Mouse (Mus musculus) heart, embryonic 12.5 days (tissue): ENCODE measurements at regions not wholly inside any gene's neighbourhood (a gene's known extent, or its start where the extent isn't known, plus 50 kb on each side); places are given as distances from the start of the nearest gene placed in this dataset.

Experiments used
- ATAC-seq: fragments of 200-750 bp; cut with Nextera tagmentation; 2 replicates; pipeline ENCODE4 v1.8.0; 2017; ENCODE audit warnings: moderate TSS enrichment, moderate library complexity; ENCODE audit not compliant: insufficient number of reproducible peaks, low FRiP score
- H3K27ac ChIP-seq: fragments of 300-500 bp; sonication (generic); 2 replicates; pipeline ENCODE4 v1.5.1; 2016; ENCODE audit warnings: mild to moderate bottlenecking, moderate library complexity; ENCODE audit not compliant: poor library complexity, severe bottlenecking
- H3K27me3 ChIP-seq: fragments of 300-500 bp; sonication (generic); replicated peaks from 2 replicates; pipeline ENCODE4 v1.6.1; 2016; ENCODE audit warnings: mild to moderate bottlenecking, moderate library complexity
- H3K36me3 ChIP-seq: fragments of 300-500 bp; sonication (generic); 2 replicates; pipeline ENCODE4 v1.6.1; 2016; ENCODE audit warnings: mild to moderate bottlenecking, moderate library complexity
- H3K4me1 ChIP-seq: fragments of 300-500 bp; sonication (generic); replicated peaks from 2 replicates; pipeline ENCODE4 v1.6.1; 2016; ENCODE audit warnings: mild to moderate bottlenecking
- H3K4me2 ChIP-seq: fragments of 300-500 bp; sonication (generic); 2 replicates; pipeline ENCODE4 v1.6.1; 2016; ENCODE audit warnings: mild to moderate bottlenecking, moderate library complexity
- H3K4me3 ChIP-seq: fragments of 300-500 bp; sonication (generic); 2 replicates; pipeline ENCODE4 v1.5.1; 2016; ENCODE audit warnings: mild to moderate bottlenecking
- H3K9ac ChIP-seq: fragments of 300-500 bp; sonication (generic); 2 replicates; pipeline ENCODE4 v1.6.1; 2016; ENCODE audit warnings: mild to moderate bottlenecking, moderate library complexity
- H3K9me3 ChIP-seq: fragments of 300-500 bp; sonication (generic); replicated peaks from 2 replicates; pipeline ENCODE4 v1.6.1; 2016; ENCODE audit warnings: mild to moderate bottlenecking, moderate library complexity
- WGBS: fragments of 180-500 bp; shearing (Covaris S2); methylation state at CpG from one replicate; pipeline ENCODE4 v1.1.7; 2016; 5-methylcytosine and 5-hydroxymethylcytosine counted together

- Histone ChIP-seq H3K4me2 (no peak overlapping the region), H3K27me3 (no peaks in the 10 kb centered on the region), H3K4me3 (no peak overlapping the region), H3K9ac (no peak overlapping the region), H3K4me1 (no peaks in the 10 kb centered on the region), H3K36me3 (no peaks in the 10 kb centered on the region), H3K27ac (no peak overlapping the region), H3K9me3 (no peaks in the 10 kb centered on the region)
- no peak for ATAC-seq
- 78% methylated on average over 2 of the region's 2 CpGs for WGBS
These were observed 165.2 kb downstream of the Pah start for GRCm38 (mm10) chr10:87686785-87687184.

- H3K4me3 ChIP-seq, result no peak overlapping the region
- no peak overlapping the region for H3K27ac ChIP-seq
- no peak for ATAC-seq
- no peak overlapping the region for H3K4me2 ChIP-seq
- 72% methylated on average over 2 of the region's 2 CpGs for WGBS
- no peak overlapping the region for H3K9ac ChIP-seq
- no peaks in the 10 kb centered on the region for H3K36me3 ChIP-seq
- no peaks in the 10 kb centered on the region for H3K9me3 ChIP-seq
- no peaks in the 10 kb centered on the region for H3K27me3 ChIP-seq
- no peaks in the 10 kb centered on the region for H3K4me1 ChIP-seq
These were observed 166.2 kb downstream of the Pah start for GRCm38 (mm10) chr10:87687844-87688243.

GRCm38 (mm10) chr10:87690831-87691230, 167.2 kb upstream of the Igf1 start:
- Histone ChIP-seq H3K9me3 (no peaks in the 10 kb centered on the region), H3K9ac (no peak overlapping the region), H3K4me3 (no peak overlapping the region), H3K27ac (no peak overlapping the region), H3K4me1 (no peaks in the 10 kb centered on the region), H3K4me2 (no peak overlapping the region), H3K27me3 (no peaks in the 10 kb centered on the region), H3K36me3 (no peaks in the 10 kb centered on the region)
- no peak for ATAC-seq

- H3K9ac ChIP-seq, result no peak overlapping the region
- no peak for ATAC-seq
- WGBS, result 51% methylated on average over 4 of the region's 4 CpGs
- no peaks in the 10 kb centered on the region for H3K9me3 ChIP-seq
- no peaks in the 10 kb centered on the region for H3K36me3 ChIP-seq
- no peak overlapping the region for H3K4me3 ChIP-seq
- no peaks in the 10 kb centered on the region for H3K4me1 ChIP-seq
- H3K27me3 ChIP-seq, result no peaks in the 10 kb centered on the region
- H3K4me2 ChIP-seq, result no peak overlapping the region
- H3K27ac ChIP-seq, result no peak overlapping the region
These were observed 161.6 kb upstream of the Igf1 start for GRCm38 (mm10) chr10:87696485-87696884.

GRCm38 (mm10) chr10:87711209-87711608, 146.9 kb upstream of the Igf1 start:
- Histone ChIP-seq H3K4me2 (0 out of 2 replicates have a peak overlapping the region, but pooled peaks have one; percentile 13), H3K4me1 (peaks cover 20% of the 10 kb centered on the region), H3K4me3 (no peak overlapping the region), H3K9ac (no peak overlapping the region), H3K9me3 (no peaks in the 10 kb centered on the region), H3K36me3 (no peaks in the 10 kb centered on the region), H3K27me3 (no peaks in the 10 kb centered on the region), H3K27ac (peak overlapping the region; percentile 56)
- WGBS, result 67% methylated on average over 4 of the region's 4 CpGs
- ATAC-seq, result no peak

- Histone ChIP-seq H3K9me3 (no peaks in the 10 kb centered on the region), H3K36me3 (no peaks in the 10 kb centered on the region), H3K4me2 (0 out of 2 replicates have a peak overlapping the region, but pooled peaks have one; percentile 13), H3K9ac (no peak overlapping the region), H3K4me1 (peaks cover 20% of the 10 kb centered on the region), H3K27ac (peak overlapping the region; percentile 56), H3K27me3 (no peaks in the 10 kb centered on the region), H3K4me3 (no peak overlapping the region)
- WGBS, result 13% methylated on average over 3 of the region's 3 CpGs
- peak; percentile 86 for ATAC-seq
These were observed 146.3 kb upstream of the Igf1 start for GRCm38 (mm10) chr10:87711798-87712197.

- ATAC-seq, result no peak
- Histone ChIP-seq H3K27me3 (no peaks in the 10 kb centered on the region), H3K9me3 (no peaks in the 10 kb centered on the region), H3K4me1 (peaks cover 11% of the 10 kb centered on the region), H3K4me3 (no peak overlapping the region), H3K27ac (no peak overlapping the region), H3K9ac (no peak overlapping the region), H3K4me2 (no peak overlapping the region), H3K36me3 (no peaks in the 10 kb centered on the region)
- WGBS, result 69% methylated on average over 6 of the region's 6 CpGs
These were observed 142.0 kb upstream of the Igf1 start for GRCm38 (mm10) chr10:87715874-87716600.

GRCm38 (mm10) chr10:87717156-87717555, 140.9 kb upstream of the Igf1 start:
- Histone ChIP-seq H3K9ac (no peak overlapping the region), H3K27me3 (no peaks in the 10 kb centered on the region), H3K4me1 (no peaks in the 10 kb centered on the region), H3K27ac (no peak overlapping the region), H3K4me3 (no peak overlapping the region), H3K4me2 (no peak overlapping the region), H3K36me3 (no peaks in the 10 kb centered on the region), H3K9me3 (no peaks in the 10 kb centered on the region)
- ATAC-seq, result no peak

- WGBS, result 86% methylated on average over 7 of the region's 7 CpGs
- ATAC-seq, result no peak
- Histone ChIP-seq H3K9ac (no peak overlapping the region), H3K4me2 (no peak overlapping the region), H3K27ac (no peak overlapping the region), H3K4me1 (no peaks in the 10 kb centered on the region), H3K27me3 (no peaks in the 10 kb centered on the region), H3K4me3 (no peak overlapping the region), H3K9me3 (no peaks in the 10 kb centered on the region), H3K36me3 (no peaks in the 10 kb centered on the region)
These were observed 139.6 kb upstream of the Igf1 start for GRCm38 (mm10) chr10:87718491-87718890.

GRCm38 (mm10) chr10:87719978-87720377, 138.1 kb upstream of the Igf1 start:
- Histone ChIP-seq H3K9ac (no peak overlapping the region), H3K36me3 (no peaks in the 10 kb centered on the region), H3K4me3 (no peak overlapping the region), H3K27ac (no peak overlapping the region), H3K4me2 (no peak overlapping the region), H3K9me3 (no peaks in the 10 kb centered on the region), H3K4me1 (no peaks in the 10 kb centered on the region), H3K27me3 (no peaks in the 10 kb centered on the region)
- ATAC-seq, result no peak

GRCm38 (mm10) chr10:87722244-87722643, 135.8 kb upstream of the Igf1 start:
- Histone ChIP-seq H3K27ac (no peak overlapping the region), H3K9me3 (no peaks in the 10 kb centered on the region), H3K4me1 (no peaks in the 10 kb centered on the region), H3K27me3 (no peaks in the 10 kb centered on the region), H3K4me3 (no peak overlapping the region), H3K9ac (no peak overlapping the region), H3K36me3 (no peaks in the 10 kb centered on the region), H3K4me2 (no peak overlapping the region)
- 57% methylated on average over 3 of the region's 3 CpGs for WGBS
- no peak for ATAC-seq

GRCm38 (mm10) chr10:87732658-87733057, 125.4 kb upstream of the Igf1 start:
- Histone ChIP-seq H3K9ac (no peak overlapping the region), H3K4me3 (no peak overlapping the region), H3K4me2 (no peak overlapping the region), H3K27me3 (no peaks in the 10 kb centered on the region), H3K4me1 (no peaks in the 10 kb centered on the region), H3K27ac (no peak overlapping the region), H3K36me3 (no peaks in the 10 kb centered on the region), H3K9me3 (no peaks in the 10 kb centered on the region)
- WGBS, result 91% methylated on average over 1 of the region's 1 CpGs
- no peak for ATAC-seq
